Mouse (Mus musculus) brain, embryonic 18.5 days (tissue): Measurements from ENCODE around the gene Pecam1.
"Not testable (repeated sequence)": the region's sequence is repeated elsewhere in the genome, so short reads cannot be mapped to it uniquely, and the experiment has no call there.

Experiments used
- DNase-seq: peaks from one replicate; pipeline ENCODE4 v3.0.0-alpha.2; 2012; ENCODE audit warnings: low read depth, low spot score

Pecam1 gene

DNA sequence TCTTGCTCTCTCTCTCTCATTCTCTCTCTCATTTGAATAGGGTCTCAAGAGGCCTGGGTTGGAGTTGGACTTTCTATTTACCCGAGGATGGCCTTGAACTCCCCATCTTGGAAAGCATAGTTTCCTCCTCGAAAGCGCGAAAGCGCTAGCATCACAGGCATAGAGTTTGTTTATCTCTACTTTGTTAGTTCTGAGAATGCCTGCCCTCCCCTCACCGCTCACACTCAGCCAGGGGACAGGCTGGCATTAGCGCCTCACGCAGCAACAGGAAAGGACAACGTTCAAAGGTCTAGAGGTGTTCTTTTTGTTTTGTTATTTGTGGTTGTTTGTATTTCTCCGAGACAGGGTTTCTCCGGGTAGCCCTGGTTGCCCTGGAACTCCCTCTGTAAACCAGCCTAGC is 82.6 kb downstream of the Pecam1 start:
- DNase-seq, result no peak

DNA sequence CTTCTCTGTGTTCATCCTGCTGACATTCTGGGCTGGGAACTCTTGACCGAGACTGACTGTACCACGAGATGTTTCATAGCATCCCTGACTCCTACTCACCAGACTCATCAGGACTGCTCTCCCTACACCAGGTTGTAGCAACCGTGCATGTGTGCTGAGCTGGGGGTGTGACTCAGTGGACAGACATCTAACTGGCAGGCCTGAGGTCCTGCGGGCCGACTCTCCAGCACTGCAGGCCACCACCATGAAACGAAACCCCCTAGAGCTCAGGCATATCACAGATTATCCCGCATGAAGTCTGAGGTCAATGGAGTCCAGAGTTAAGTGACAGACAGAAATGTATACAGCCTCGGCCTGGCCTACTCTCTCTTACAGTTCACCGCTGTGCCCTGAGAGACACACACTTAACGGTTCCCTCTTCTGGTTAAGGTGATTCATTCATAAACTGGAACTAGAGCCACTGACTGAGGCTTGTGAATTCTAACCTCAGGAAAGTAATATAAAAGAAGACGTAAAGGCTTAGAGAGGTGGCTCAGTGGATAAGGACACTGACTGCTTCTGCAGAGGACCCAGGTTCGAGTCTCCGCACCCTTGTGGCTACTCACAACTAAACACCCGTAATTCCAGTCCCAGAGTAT is 83.8 kb downstream of the Pecam1 start:
- no peak for DNase-seq

GRCm38 (mm10) chr11:106665841-106666240 is 84.6 kb downstream of the Pecam1 start:
- no peak for DNase-seq

GRCm38 (mm10) chr11:106665328-106665727 is 85.1 kb downstream of the Pecam1 start:
- no peak for DNase-seq

DNA sequence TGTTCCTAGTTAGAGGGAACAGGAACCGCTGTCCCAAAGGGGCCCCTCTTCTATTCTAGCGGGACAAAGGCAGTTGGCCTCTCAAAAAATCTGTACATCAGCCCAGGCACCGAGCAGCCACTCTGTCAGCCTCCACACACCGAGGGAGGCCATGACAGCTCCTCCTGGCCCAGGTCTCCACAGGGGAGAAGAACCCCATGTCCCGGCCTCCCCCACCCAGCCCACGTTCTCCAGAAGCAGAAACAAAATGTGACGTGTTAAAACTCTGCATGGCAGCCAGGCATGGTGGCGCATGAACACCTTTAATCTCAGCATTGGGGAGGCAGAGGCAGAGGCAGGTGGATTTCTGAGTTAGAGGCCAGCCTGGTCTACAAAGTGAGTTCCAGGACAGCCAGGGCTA is 85.7 kb downstream of the Pecam1 start:
- no peak for DNase-seq

GRCm38 (mm10) chr11:106663838-106664237 is 86.6 kb downstream of the Pecam1 start:
- no peak for DNase-seq

GRCm38 (mm10) chr11:106662634-106663407 is 87.6 kb downstream of the Pecam1 start:
- DNase-seq, result no peak

GRCm38 (mm10) chr11:106660453-106661081 is 89.9 kb downstream of the Pecam1 start:
- DNase-seq, result no peak

DNA sequence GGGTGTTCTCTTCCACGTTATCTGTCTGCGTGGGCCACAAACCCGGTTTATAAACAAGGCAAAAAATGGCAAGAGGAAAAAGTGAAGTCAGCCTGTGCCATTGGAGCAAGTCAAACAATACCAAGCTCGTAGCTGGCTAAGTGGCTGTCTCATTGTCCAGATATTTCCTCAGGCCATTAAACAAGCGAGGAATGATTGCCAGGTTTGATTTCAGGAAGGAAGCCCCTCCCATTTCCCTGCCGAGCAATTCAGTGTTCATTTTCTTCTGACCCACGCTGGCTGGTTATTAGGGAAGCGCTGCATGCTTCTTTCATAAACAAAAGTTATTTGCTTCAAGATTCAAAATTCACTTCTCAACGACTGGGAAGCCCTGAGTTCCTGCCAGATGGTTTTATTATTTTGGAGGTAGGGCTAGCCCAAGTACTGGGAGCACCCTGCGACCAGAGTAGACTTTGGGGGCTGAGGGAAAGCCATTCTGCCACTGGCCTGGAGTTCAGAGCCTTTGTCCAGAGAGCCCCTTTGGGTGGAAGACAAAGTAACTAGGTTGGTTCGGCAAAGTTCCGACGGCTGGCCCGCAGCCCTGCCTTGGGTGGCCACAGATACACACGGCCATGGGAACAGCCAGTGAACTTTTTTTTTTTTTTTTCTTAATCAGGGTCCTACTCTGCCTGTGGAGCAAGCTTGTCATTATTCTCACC is 90.7 kb downstream of the Pecam1 start:
- DNase-seq, result no peak

GRCm38 (mm10) chr11:106658051-106658880 is 92.2 kb downstream of the Pecam1 start:
- DNase-seq, result peak; percentile 66

DNA sequence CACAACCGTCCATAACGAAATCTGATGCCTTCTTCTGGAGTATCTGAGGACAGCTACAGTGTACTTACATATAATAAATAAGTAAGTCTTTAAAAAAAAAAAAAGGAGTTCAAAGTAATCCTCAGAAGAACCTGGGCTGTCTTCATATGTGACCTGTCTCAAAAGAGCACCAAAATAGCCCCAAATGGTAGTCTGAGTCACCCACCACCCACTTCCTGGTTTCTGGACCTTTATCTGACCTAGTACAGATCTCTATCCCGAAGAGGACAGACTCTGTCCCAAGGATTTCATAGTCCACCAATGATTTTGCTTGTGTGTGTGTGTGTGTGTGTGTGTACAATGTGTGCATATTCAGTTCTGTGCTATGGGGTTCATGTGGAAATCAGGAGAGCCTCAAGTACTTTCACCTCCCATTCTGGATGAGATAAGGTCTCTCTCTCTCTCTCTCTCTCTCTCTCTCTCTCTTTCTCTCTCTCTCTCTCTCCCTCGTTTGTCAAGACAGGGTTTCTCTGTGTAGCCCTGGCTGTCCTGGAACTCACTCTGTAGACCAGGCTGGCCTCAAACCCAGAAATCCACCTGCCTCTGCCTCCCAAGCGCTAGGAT is 93.4 kb downstream of the Pecam1 start:
- DNase-seq, result not testable (repeated sequence)

GRCm38 (mm10) chr11:106648347-106648746 is 102.1 kb downstream of the Pecam1 start:
- DNase-seq, result no peak

GRCm38 (mm10) chr11:106642966-106643637 is 107.3 kb downstream of the Pecam1 start:
- DNase-seq, result no peak

- DNase-seq, result no peak
Measured at GRCm38 (mm10) chr11:106641580-106641979, 108.8 kb downstream of the Pecam1 start.

DNA sequence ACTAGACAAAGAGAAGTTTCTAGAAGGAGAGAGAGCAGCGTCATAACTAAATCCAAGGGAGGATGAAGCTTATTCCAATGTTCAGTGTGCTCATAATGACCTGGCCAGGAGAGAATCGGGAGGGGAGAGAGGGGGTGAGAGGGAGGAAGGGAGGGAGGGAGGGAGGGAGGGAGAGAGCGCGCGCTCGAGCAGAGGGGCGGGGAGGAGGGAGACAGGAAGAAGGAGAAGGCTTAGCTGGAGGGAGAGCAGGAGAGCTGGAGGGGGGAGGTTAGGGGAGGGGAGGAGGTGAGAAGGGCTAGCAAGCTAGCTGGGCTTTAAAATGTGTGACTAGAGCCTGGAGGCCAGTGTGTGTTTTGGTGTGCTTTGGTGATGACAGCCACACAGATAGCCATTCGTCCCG is 110.4 kb downstream of the Pecam1 start:
- no peak for DNase-seq

GRCm38 (mm10) chr11:106639356-106639692 is 111.1 kb downstream of the Pecam1 start:
- DNase-seq, result no peak

- no peak for DNase-seq
Measured at GRCm38 (mm10) chr11:106638551-106639355, 111.7 kb downstream of the Pecam1 start.

DNA sequence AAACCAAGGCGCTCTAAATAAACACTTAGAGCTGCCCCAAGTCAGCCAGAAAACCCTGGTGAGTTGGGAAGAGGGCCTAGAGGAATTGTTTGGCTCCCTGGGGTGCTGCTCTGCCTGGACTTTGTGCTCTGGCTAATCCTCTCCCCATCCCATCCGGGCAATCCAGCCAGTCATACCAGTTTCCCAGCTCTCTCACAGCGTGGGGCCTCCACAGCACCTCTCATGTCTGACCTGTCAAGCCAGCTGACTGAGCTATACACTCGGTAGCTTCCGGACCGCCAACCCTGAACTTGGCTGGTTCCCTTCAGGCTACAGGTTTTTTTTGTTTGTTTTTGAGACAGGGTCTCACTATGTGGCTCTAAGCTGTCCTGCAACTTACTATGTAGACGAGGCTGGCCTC is 112.7 kb downstream of the Pecam1 start:
- no peak for DNase-seq

DNA sequence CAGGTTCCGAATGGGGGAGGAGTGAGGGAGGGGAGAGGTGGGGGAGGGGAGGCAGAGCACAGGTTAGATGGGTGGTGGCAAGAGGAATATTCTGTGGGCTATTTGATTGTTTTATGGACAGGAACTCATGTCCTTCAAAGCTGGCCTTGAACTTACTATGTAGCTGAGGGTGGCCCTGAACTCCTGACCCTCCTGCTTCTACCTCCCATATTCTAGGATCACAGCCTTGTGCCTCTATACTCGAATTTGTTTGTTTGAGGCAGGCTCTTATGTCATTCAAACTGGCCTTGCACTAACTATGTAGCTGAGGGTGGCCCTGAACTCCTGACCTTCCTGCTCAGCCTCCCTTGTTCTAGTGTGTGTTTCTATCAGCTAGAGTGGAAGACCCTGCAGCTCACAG is 114.5 kb downstream of the Pecam1 start:
- no peak for DNase-seq

DNA sequence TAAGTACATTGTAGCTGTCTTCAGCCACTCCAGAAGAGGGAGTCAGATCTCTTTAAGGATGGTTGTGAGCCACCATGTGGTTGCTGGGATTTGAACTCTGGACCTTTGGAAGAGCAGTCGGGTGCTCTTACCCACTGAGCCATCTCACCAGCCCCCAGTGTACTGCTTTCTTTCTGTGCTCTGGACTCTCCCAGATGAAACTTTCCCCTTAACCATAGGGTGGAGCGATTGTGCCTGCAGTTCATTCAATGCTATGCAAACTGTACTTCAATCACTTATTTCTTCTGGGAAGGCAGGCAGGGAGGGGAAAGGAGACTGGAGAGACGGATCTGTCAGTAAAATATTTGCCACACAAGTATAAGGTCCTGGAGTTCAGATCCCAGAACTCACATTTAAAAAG is 116.3 kb downstream of the Pecam1 start:
- DNase-seq, result not testable (repeated sequence)
